In genomic region chr14:33250956-33251745, GRCm38 (mm10) we compare ENCODE assay signal across 8 mouse cellular contexts. TPM values are rescaled to one million over a fixed set of nuclear protein-coding genes. Genes with fewer than 3 reads are reported as not detected.
DNase-seq lines count a peak whose midpoint lies in the region; ATAC-seq and TF ChIP-seq lines count a peak whose summit lies in the region.

No protein-coding gene starts in this region.

- H3K4me2 ChIP-seq in neural tube, embryonic 11.5 days (ENCODE audit: low read depth): peak overlapping the region; percentile 78
- peak overlapping the region; percentile 69 for H3K4me2 ChIP-seq in forebrain, embryonic 13.5 days
- H3K4me2 ChIP-seq in liver, embryonic 12.5 days: peak overlapping the region; percentile 59
- peak overlapping the region; percentile 60 for H3K4me2 ChIP-seq in stomach, postnatal 0 days (replicated peaks; ENCODE audit: low read depth)

- TF ChIP-seq CTCF in stomach, postnatal 0 days (IDR thresholded peaks at IDR 0.05; ENCODE audit: low read depth): no peak

- H3K9ac ChIP-seq in neural tube, embryonic 11.5 days (ENCODE audit: low read length): no peak overlapping the region
- H3K9ac ChIP-seq in forebrain, embryonic 13.5 days: 0 out of 2 replicates have a peak overlapping the region, but pooled peaks have one; percentile 9
- H3K9ac ChIP-seq in liver, embryonic 12.5 days: no peak overlapping the region
- peak overlapping the region; percentile 47; the same call in 1 of the 2 replicates for H3K9ac ChIP-seq in stomach, postnatal 0 days (ENCODE audit: low read length)

- H3K4me3 ChIP-seq in neural tube, embryonic 11.5 days (ENCODE audit: low read depth, low read length): peak overlapping the region; percentile 33
- H3K4me3 ChIP-seq in forebrain, embryonic 13.5 days: peak overlapping the region; percentile 32
- peak overlapping the region; percentile 23 for H3K4me3 ChIP-seq in liver, embryonic 12.5 days
- peak overlapping the region; percentile 32 for H3K4me3 ChIP-seq in stomach, postnatal 0 days (ENCODE audit: low read depth, low read length)

- WGBS in neural tube, embryonic 11.5 days: 6% methylated on average over 13 of the region's 13 CpGs
- 14% methylated on average over 11 of the region's 13 CpGs for WGBS in forebrain, embryonic 13.5 days
- 9% methylated on average over 13 of the region's 13 CpGs for WGBS in liver, embryonic 12.5 days (ENCODE audit: insufficient replicate concordance)
- WGBS in stomach, postnatal 0 days: 18% methylated on average over 13 of the region's 13 CpGs

- no peak for ATAC-seq in neural tube, embryonic 11.5 days (ENCODE audit: insufficient read depth, low FRiP score, low TSS enrichment)
- no peak for ATAC-seq in forebrain, embryonic 13.5 days
- peak; percentile 35; the same call in 1 of the 2 replicates for ATAC-seq in liver, embryonic 12.5 days
- no peak for ATAC-seq in stomach, postnatal 0 days (ENCODE audit: low FRiP score, low TSS enrichment)
- ATAC-seq in megakaryocyte-erythroid progenitor cell, adult 5-6 weeks (replicated peaks; ENCODE audit: low FRiP score, low TSS enrichment, poor library complexity, severe bottlenecking): no peak

- no peaks in the 10 kb centered on the region for H3K9me3 ChIP-seq in neural tube, embryonic 11.5 days (ENCODE audit: control insufficient read depth, low read length)
- H3K9me3 ChIP-seq in forebrain, embryonic 13.5 days (replicated peaks): no peaks in the 10 kb centered on the region
- no peaks in the 10 kb centered on the region for H3K9me3 ChIP-seq in liver, embryonic 12.5 days (replicated peaks)
- no peaks in the 10 kb centered on the region for H3K9me3 ChIP-seq in stomach, postnatal 0 days (ENCODE audit: control insufficient read depth, low read length)

- H3K36me3 ChIP-seq in neural tube, embryonic 11.5 days (ENCODE audit: control insufficient read depth, insufficient read depth, low read length): no peaks in the 10 kb centered on the region; the same call in 1 of the 2 replicates
- H3K36me3 ChIP-seq in forebrain, embryonic 13.5 days (ENCODE audit: poor library complexity, severe bottlenecking): no peaks in the 10 kb centered on the region
- no peaks in the 10 kb centered on the region for H3K36me3 ChIP-seq in liver, embryonic 12.5 days
- no peaks in the 10 kb centered on the region for H3K36me3 ChIP-seq in stomach, postnatal 0 days (ENCODE audit: control insufficient read depth, insufficient read depth, low read length)

- DNase-seq in neural tube, embryonic 11.5 days (ENCODE audit: low spot score): no peak
- no peak for DNase-seq in neural tube, embryonic 10.5 days (ENCODE audit: extremely low spot score, low spot score)
- no peak for DNase-seq in stomach, postnatal 0 days (ENCODE audit: low spot score)
- no peak for DNase-seq in right cerebral cortex, postnatal 36 days (ENCODE audit: low spot score in 2 of 2)
- DNase-seq in embryo, embryonic 10 days (ENCODE audit: low spot score): no peak

- TF ChIP-seq EP300 in stomach, postnatal 0 days (optimal IDR thresholded peaks at IDR 0.05): no peak

- H3K27me3 ChIP-seq in neural tube, embryonic 11.5 days (ENCODE audit: control insufficient read depth, insufficient read depth, low read length): peaks cover 5% of the 10 kb centered on the region; the same call in 1 of the 2 replicates
- H3K27me3 ChIP-seq in forebrain, embryonic 13.5 days: peaks cover 13% of the 10 kb centered on the region
- peaks cover 23% of the 10 kb centered on the region for H3K27me3 ChIP-seq in liver, embryonic 12.5 days (replicated peaks)
- H3K27me3 ChIP-seq in stomach, postnatal 0 days (ENCODE audit: control insufficient read depth, insufficient read depth, low read length): no peaks in the 10 kb centered on the region

- H3K27ac ChIP-seq in neural tube, embryonic 11.5 days (ENCODE audit: low read depth, low read length): no peak overlapping the region
- H3K27ac ChIP-seq in forebrain, embryonic 13.5 days: no peak overlapping the region
- no peak overlapping the region for H3K27ac ChIP-seq in liver, embryonic 12.5 days
- H3K27ac ChIP-seq in stomach, postnatal 0 days (replicated peaks): no peak overlapping the region

- peaks cover 10% of the 10 kb centered on the region for H3K4me1 ChIP-seq in neural tube, embryonic 11.5 days (ENCODE audit: control insufficient read depth, insufficient read depth, low read length)
- H3K4me1 ChIP-seq in forebrain, embryonic 13.5 days: peaks cover 14% of the 10 kb centered on the region; the same call in 1 of the 2 replicates
- no peaks in the 10 kb centered on the region for H3K4me1 ChIP-seq in liver, embryonic 12.5 days
- peaks cover 4% of the 10 kb centered on the region; the same call in 1 of the 2 replicates for H3K4me1 ChIP-seq in stomach, postnatal 0 days (replicated peaks; ENCODE audit: control insufficient read depth, insufficient read depth)

RNA-seq across cellular contexts. Expression of gene Arhgap22, which starts 37.3 kb away (rescaled TPM):
- 3.8 and 4.6 TPM in 2 replicates for polyA plus RNA-seq in neural tube, embryonic 11.5 days (2014; fragmentation: Nextera tagmentation; extraction: Ambion mirVana)
- polyA plus RNA-seq in forebrain, embryonic 13.5 days (2015; fragmentation: Nextera tagmentation; extraction: Ambion mirVana): 0.59 and 1.1 TPM in 2 replicates
- polyA plus RNA-seq in liver, embryonic 12.5 days (2016; fragmentation: Nextera tagmentation; extraction: Ambion mirVana): 4.6 and 6.8 TPM in 2 replicates
- polyA plus RNA-seq in stomach, postnatal 0 days (2015; fragmentation: Nextera tagmentation; extraction: Ambion mirVana): 6.5 TPM in 2 replicates
- total RNA-seq in megakaryocyte-erythroid progenitor cell, adult 5-6 weeks (2014; fragmentation: Nextera tagmentation): not detected in 2 replicates
- total RNA-seq in megakaryocyte-erythroid progenitor cell, adult 5-6 weeks (2017): not detected in 2 replicates

Comparison
In these comparisons a context has a peak if more than half of its experiments do, and no peak if none do; other contexts are left out.
1. H3K9ac ChIP-seq: peak in forebrain, embryonic 13.5 days (single experiment) and stomach, postnatal 0 days (single experiment); none in neural tube, embryonic 11.5 days (single experiment) and liver, embryonic 12.5 days (single experiment).
2. Peak in every context shown above with its lines, with median percentiles within 50 percentile points of each other: H3K4me2 ChIP-seq and H3K4me3 ChIP-seq.